Mouse (Mus musculus) lung, embryonic 15.5 days (tissue): ENCODE data around the gene Khk. TPM values are rescaled to one million over a fixed set of nuclear protein-coding genes. Genes with fewer than 3 reads are reported as not detected.
A peak's percentile ranks its signal among the peaks of the same experiment; 100 is the strongest.

Experiments
- ATAC-seq: fragments of 200-750 bp; cut with Nextera tagmentation; 2 replicates; pipeline ENCODE4 v1.8.0; 2017; ENCODE audit warnings: moderate number of reproducible peaks, borderline replicate concordance; ENCODE audit not compliant: low FRiP score, low TSS enrichment; ENCODE audit errors: extremely low read depth
- H3K27ac ChIP-seq: fragments of 300-500 bp; sonication (generic); 2 replicates; pipeline ENCODE4 v1.5.1; 2015; ENCODE audit warnings: moderate library complexity, mild to moderate bottlenecking, inconsistent platforms
- H3K27me3 ChIP-seq: fragments of 300-500 bp; sonication (generic); 2 replicates; pipeline ENCODE4 v1.6.1; 2015; ENCODE audit warnings: inconsistent platforms
- H3K36me3 ChIP-seq: fragments of 300-500 bp; sonication (generic); 2 replicates; pipeline ENCODE4 v1.6.1; 2015; ENCODE audit warnings: inconsistent platforms
- H3K4me1 ChIP-seq: fragments of 300-500 bp; sonication (generic); 2 replicates; pipeline ENCODE4 v1.6.1; 2015; ENCODE audit warnings: inconsistent platforms
- H3K4me2 ChIP-seq: fragments of 300-500 bp; sonication (generic); 2 replicates; pipeline ENCODE4 v1.6.1; 2015; ENCODE audit warnings: inconsistent platforms, mild to moderate bottlenecking, moderate library complexity
- H3K4me3 ChIP-seq: fragments of 300-500 bp; sonication (generic); 2 replicates; pipeline ENCODE4 v1.5.1; 2015; ENCODE audit warnings: mild to moderate bottlenecking, inconsistent platforms
- H3K9ac ChIP-seq: fragments of 300-500 bp; sonication (generic); 2 replicates; pipeline ENCODE4 v1.6.1; 2015; ENCODE audit warnings: inconsistent platforms
- H3K9me3 ChIP-seq: fragments of 300-500 bp; sonication (generic); 2 replicates; pipeline ENCODE4 v1.6.1; 2016; ENCODE audit warnings: inconsistent platforms
- WGBS: fragments of 180-500 bp; shearing (Covaris S2); methylation state at CpG from one replicate; pipeline ENCODE4 v1.1.7; 2015; 5-methylcytosine and 5-hydroxymethylcytosine counted together
- polyA plus RNA-seq: library from polyadenylated mRNA; unstranded; fragments of >200 nt; fragmentation: Nextera tagmentation; extraction: Ambion mirVana; gene quantifications from 2 replicates; pipeline ENCODE4 v1.2.1, GENCODE M21; 2015

Gene Khk
- polyA plus RNA-seq, 1 experiment from 2014 or later: 14.6 TPM

- H3K4me3 ChIP-seq: peak overlapping the region; percentile 91
- H3K4me2 ChIP-seq: peak overlapping the region; percentile 87
- peak overlapping the region; percentile 98 for H3K27ac ChIP-seq
- ATAC-seq: 0 out of 2 replicates have a peak, but pooled peaks have one; percentile 9
- peaks cover 22% of the 10 kb centered on the region for H3K4me1 ChIP-seq
- H3K36me3 ChIP-seq: peaks cover 30% of the 10 kb centered on the region
- H3K9ac ChIP-seq: peak overlapping the region; percentile 90
- H3K9me3 ChIP-seq: no peaks in the 10 kb centered on the region
- WGBS: under 1% methylated on average over 40 of the region's 42 CpGs
- no peaks in the 10 kb centered on the region for H3K27me3 ChIP-seq
Observed at GRCm38 (mm10) chr5:30889088-30889754, 32.0 kb upstream of the Khk start.

- Histone ChIP-seq H3K4me1 (peaks cover 22% of the 10 kb centered on the region), H3K4me2 (peak overlapping the region; percentile 87), H3K4me3 (peak overlapping the region; percentile 91), H3K27me3 (no peaks in the 10 kb centered on the region), H3K9me3 (no peaks in the 10 kb centered on the region), H3K36me3 (peaks cover 42% of the 10 kb centered on the region), H3K27ac (peak overlapping the region; percentile 98), H3K9ac (peak overlapping the region; percentile 90; the same call in 1 of the 2 replicates)
- WGBS: 62% methylated on average over 7 of the region's 7 CpGs
- ATAC-seq: no peak
Observed at GRCm38 (mm10) chr5:30890375-30890774, 30.9 kb upstream of the Khk start.

- Histone ChIP-seq H3K27me3 (no peaks in the 10 kb centered on the region), H3K27ac (no peak overlapping the region), H3K9ac (no peak overlapping the region), H3K9me3 (no peaks in the 10 kb centered on the region), H3K36me3 (peaks cover 71% of the 10 kb centered on the region), H3K4me3 (no peak overlapping the region), H3K4me2 (no peak overlapping the region), H3K4me1 (peaks cover 29% of the 10 kb centered on the region)
- ATAC-seq: no peak
- 87% methylated on average over 5 of the region's 5 CpGs for WGBS
Observed at GRCm38 (mm10) chr5:30901860-30902259, 19.4 kb upstream of the Khk start.

- Histone ChIP-seq H3K27ac (peak within 1 kb of the TSS; percentile 95), H3K4me1 (peaks cover 58% of the 10 kb centered on the region), H3K36me3 (peaks cover 36% of the 10 kb centered on the region), H3K27me3 (no peaks in the 10 kb centered on the region), H3K4me2 (peak within 1 kb of the TSS; percentile 88), H3K4me3 (peak within 1 kb of the TSS; percentile 86), H3K9me3 (no peaks in the 10 kb centered on the region), H3K9ac (peak within 1 kb of the TSS; percentile 84)
- ATAC-seq: peak; percentile 94
- WGBS: under 1% methylated on average over 58 of the region's 58 CpGs
Observed at GRCm38 (mm10) chr5:30907413-30908059, 13.7 kb upstream of the Khk start, which contains the start of gene Ost4. TSS of gene Ost4 (minus strand) at chr5:30907788.

GRCm38 (mm10) chr5:30908426-30909299 is 12.6 kb upstream of the Khk start:
- peaks cover 25% of the 10 kb centered on the region for H3K36me3 ChIP-seq
- H3K4me3 ChIP-seq: peak overlapping the region; percentile 86
- WGBS: 26% methylated on average over 13 of the region's 13 CpGs
- H3K9me3 ChIP-seq: no peaks in the 10 kb centered on the region
- peak overlapping the region; percentile 95 for H3K27ac ChIP-seq
- H3K27me3 ChIP-seq: no peaks in the 10 kb centered on the region
- peak; percentile 35 for ATAC-seq
- peaks cover 55% of the 10 kb centered on the region for H3K4me1 ChIP-seq
- H3K9ac ChIP-seq: peak overlapping the region; percentile 84
- H3K4me2 ChIP-seq: peak overlapping the region; percentile 88

- no peak for ATAC-seq
- H3K9ac ChIP-seq: 0 out of 2 replicates have a peak overlapping the region, but pooled peaks have one; percentile 1
- 22% methylated on average over 7 of the region's 7 CpGs for WGBS
- no peaks in the 10 kb centered on the region for H3K9me3 ChIP-seq
- no peak overlapping the region for H3K4me2 ChIP-seq
- H3K27me3 ChIP-seq: no peaks in the 10 kb centered on the region
- H3K4me3 ChIP-seq: no peak overlapping the region
- H3K4me1 ChIP-seq: peaks cover 55% of the 10 kb centered on the region
- H3K27ac ChIP-seq: peak overlapping the region; percentile 95
- H3K36me3 ChIP-seq: peaks cover 19% of the 10 kb centered on the region
Observed at GRCm38 (mm10) chr5:30909300-30909659, 12.0 kb upstream of the Khk start.

GRCm38 (mm10) chr5:30909863-30910262 is 11.4 kb upstream of the Khk start:
- WGBS: 76% methylated on average over 7 of the region's 7 CpGs

GRCm38 (mm10) chr5:30910481-30910880 is 10.8 kb upstream of the Khk start:
- peaks cover 56% of the 10 kb centered on the region for H3K4me1 ChIP-seq
- H3K36me3 ChIP-seq: peaks cover 7% of the 10 kb centered on the region
- H3K9me3 ChIP-seq: no peaks in the 10 kb centered on the region
- H3K9ac ChIP-seq: no peak overlapping the region
- no peaks in the 10 kb centered on the region for H3K27me3 ChIP-seq
- no peak overlapping the region for H3K4me3 ChIP-seq
- ATAC-seq: no peak
- 0 out of 2 replicates have a peak overlapping the region, but pooled peaks have one; percentile 16 for H3K27ac ChIP-seq
- no peak overlapping the region for H3K4me2 ChIP-seq

More at GRCm38 (mm10) chr5:30909863-30910262, 11.4 kb upstream of the Khk start:
- H3K4me1 ChIP-seq: peaks cover 55% of the 10 kb centered on the region
- H3K4me2 ChIP-seq: no peak overlapping the region
- H3K4me3 ChIP-seq: no peak overlapping the region
- H3K27me3 ChIP-seq: no peaks in the 10 kb centered on the region
- peak overlapping the region; percentile 95 for H3K27ac ChIP-seq
- no peak for ATAC-seq
- H3K36me3 ChIP-seq: peaks cover 13% of the 10 kb centered on the region
- no peak overlapping the region for H3K9ac ChIP-seq
- no peaks in the 10 kb centered on the region for H3K9me3 ChIP-seq

- Histone ChIP-seq H3K4me3 (no peak overlapping the region), H3K9me3 (no peaks in the 10 kb centered on the region), H3K27ac (peak overlapping the region; percentile 98), H3K27me3 (no peaks in the 10 kb centered on the region), H3K4me2 (peak overlapping the region; percentile 77; the same call in 1 of the 2 replicates), H3K9ac (no peak overlapping the region), H3K4me1 (peaks cover 55% of the 10 kb centered on the region), H3K36me3 (peaks cover 4% of the 10 kb centered on the region)
- WGBS: 51% methylated on average over 5 of the region's 5 CpGs
- ATAC-seq: no peak
Observed at GRCm38 (mm10) chr5:30912156-30912555, 9.1 kb upstream of the Khk start.

GRCm38 (mm10) chr5:30913060-30913841 is 8.0 kb upstream of the Khk start, which contains the start of gene Emilin1:
TSS of gene Emilin1 (plus strand) at chr5:30913402.
- H3K4me3 ChIP-seq: peak within 1 kb of the TSS; percentile 52
- H3K4me2 ChIP-seq: peak within 1 kb of the TSS; percentile 77
- H3K27ac ChIP-seq: peak within 1 kb of the TSS; percentile 98
- ATAC-seq: peak; percentile 82
- H3K27me3 ChIP-seq: no peaks in the 10 kb centered on the region
- 12% methylated on average over 12 of the region's 13 CpGs for WGBS
- H3K4me1 ChIP-seq: peaks cover 51% of the 10 kb centered on the region
- no peaks in the 10 kb centered on the region for H3K9me3 ChIP-seq
- peaks cover 15% of the 10 kb centered on the region for H3K36me3 ChIP-seq
- peak within 1 kb of the TSS; percentile 67 for H3K9ac ChIP-seq

- 34% methylated on average over 7 of the region's 7 CpGs for WGBS
- ATAC-seq: no peak
- Histone ChIP-seq H3K27ac (peak overlapping the region; percentile 98), H3K4me3 (peak overlapping the region; percentile 52), H3K9me3 (no peaks in the 10 kb centered on the region), H3K36me3 (peaks cover 24% of the 10 kb centered on the region), H3K27me3 (no peaks in the 10 kb centered on the region), H3K4me2 (peak overlapping the region; percentile 77), H3K9ac (peak overlapping the region; percentile 67), H3K4me1 (peaks cover 42% of the 10 kb centered on the region)
Observed at GRCm38 (mm10) chr5:30914101-30914635, 7.1 kb upstream of the Khk start.
